Mouse (Mus musculus) limb, embryonic 12.5 days (tissue): ENCODE data around the gene Edf1. TPM values are rescaled to one million over a fixed set of nuclear protein-coding genes. Genes with fewer than 3 reads are reported as not detected.

ENCODE experiments used
- ATAC-seq: fragments of 200-750 bp; cut with Nextera tagmentation; 2 replicates; pipeline ENCODE4 v1.8.0; 2017; ENCODE audit warnings: low read depth, moderate TSS enrichment; ENCODE audit not compliant: insufficient number of reproducible peaks, insufficient read depth, low FRiP score, low TSS enrichment
- H3K27ac ChIP-seq: fragments of 300-500 bp; sonication (generic); 2 replicates; pipeline ENCODE4 v1.5.1; 2016; ENCODE audit warnings: mild to moderate bottlenecking, moderate library complexity
- H3K27me3 ChIP-seq: fragments of 300-500 bp; sonication (generic); 2 replicates; pipeline ENCODE4 v1.6.1; 2016; ENCODE audit warnings: mild to moderate bottlenecking, moderate library complexity
- H3K36me3 ChIP-seq: fragments of 300-500 bp; sonication (generic); 2 replicates; pipeline ENCODE4 v1.6.1; 2016; ENCODE audit warnings: mild to moderate bottlenecking, moderate library complexity
- H3K4me1 ChIP-seq: fragments of 300-500 bp; sonication (generic); replicated peaks from 2 replicates; pipeline ENCODE4 v1.6.1; 2016
- H3K4me2 ChIP-seq: fragments of 300-500 bp; sonication (generic); 2 replicates; pipeline ENCODE4 v1.6.1; 2016; ENCODE audit warnings: mild to moderate bottlenecking, moderate library complexity
- H3K4me3 ChIP-seq: fragments of 300-500 bp; sonication (generic); replicated peaks from 2 replicates; pipeline ENCODE4 v1.5.1; 2016; ENCODE audit warnings: mild to moderate bottlenecking
- H3K9ac ChIP-seq: fragments of 300-500 bp; sonication (generic); replicated peaks from 2 replicates; pipeline ENCODE4 v1.6.1; 2016; ENCODE audit warnings: mild to moderate bottlenecking, moderate library complexity
- H3K9me3 ChIP-seq: fragments of 300-500 bp; sonication (generic); 2 replicates; pipeline ENCODE4 v1.6.1; 2016; ENCODE audit warnings: mild to moderate bottlenecking, moderate library complexity
- WGBS: fragments of 180-500 bp; shearing (Covaris S2); methylation state at CpG from one replicate; pipeline ENCODE4 v1.1.7; 2016; 5-methylcytosine and 5-hydroxymethylcytosine counted together
- polyA plus RNA-seq: library from polyadenylated mRNA; unstranded; fragments of >200 nt; fragmentation: Nextera tagmentation; extraction: Ambion mirVana; gene quantifications from 2 replicates; pipeline ENCODE4 v1.2.1, GENCODE M21; 2016

Gene Edf1
- polyA plus RNA-seq, 1 experiment from 2014 or later: 329 TPM

DNA sequence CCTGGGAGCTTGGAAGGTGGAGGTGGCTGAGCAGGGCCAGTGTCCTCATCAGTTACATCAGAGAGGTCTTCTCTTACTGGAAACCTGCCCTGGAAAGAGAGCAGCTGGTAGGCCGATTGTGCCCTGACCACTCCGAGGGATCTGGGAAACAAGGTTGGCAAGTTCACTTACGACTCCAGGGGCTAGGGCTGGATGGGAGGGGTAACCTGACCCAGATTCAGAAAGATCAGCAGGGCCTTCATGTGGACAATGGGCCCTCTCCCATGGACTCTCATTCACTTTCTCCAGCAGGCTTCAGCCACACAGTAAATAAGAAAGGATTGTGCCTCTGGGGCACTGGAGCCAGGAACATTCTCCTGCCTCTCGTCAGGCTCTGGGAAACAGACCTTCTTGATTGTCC lies 27.2 kb downstream of the Edf1 start:
- peaks cover 15% of the 10 kb centered on the region for H3K27me3 ChIP-seq
- H3K9me3 ChIP-seq: no peaks in the 10 kb centered on the region
- H3K36me3 ChIP-seq: peaks cover 71% of the 10 kb centered on the region
- ATAC-seq: no peak
- peaks cover 33% of the 10 kb centered on the region for H3K4me1 ChIP-seq
- no peak overlapping the region for H3K4me3 ChIP-seq
- 91% methylated on average over 4 of the region's 4 CpGs for WGBS
- H3K4me2 ChIP-seq: no peak overlapping the region
- no peak overlapping the region for H3K27ac ChIP-seq
- H3K9ac ChIP-seq: no peak overlapping the region

DNA sequence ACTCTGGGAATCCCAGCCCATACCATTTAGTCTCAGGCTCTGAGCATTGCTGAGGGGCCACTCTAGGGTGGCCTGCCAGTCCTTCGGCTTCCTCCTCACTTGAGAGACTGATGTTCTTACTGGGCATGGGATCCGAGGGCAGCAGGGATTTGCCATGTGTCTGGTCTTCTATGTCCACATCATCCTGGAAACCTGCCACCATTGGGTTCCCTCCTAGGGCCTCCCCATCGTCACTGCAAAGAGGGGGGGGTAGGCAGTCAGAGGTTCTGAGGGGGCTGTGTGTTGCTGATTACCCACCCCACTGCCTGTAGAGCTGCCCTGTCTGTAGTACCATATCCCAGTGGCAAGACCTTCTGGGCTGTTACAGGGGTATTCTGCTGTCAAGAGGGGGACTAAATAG lies 28.0 kb downstream of the Edf1 start:
- H3K27ac ChIP-seq: no peak overlapping the region
- H3K9ac ChIP-seq: no peak overlapping the region
- H3K36me3 ChIP-seq: peaks cover 78% of the 10 kb centered on the region
- H3K4me2 ChIP-seq: no peak overlapping the region
- peaks cover 28% of the 10 kb centered on the region for H3K4me1 ChIP-seq
- WGBS: 91% methylated on average over 3 of the region's 3 CpGs
- ATAC-seq: no peak
- peaks cover 7% of the 10 kb centered on the region for H3K27me3 ChIP-seq
- no peak overlapping the region for H3K4me3 ChIP-seq
- no peaks in the 10 kb centered on the region for H3K9me3 ChIP-seq

- no peak for ATAC-seq
- Histone ChIP-seq H3K4me3 (no peak overlapping the region), H3K9ac (no peak overlapping the region), H3K4me2 (no peak overlapping the region), H3K27ac (no peak overlapping the region), H3K27me3 (no peaks in the 10 kb centered on the region), H3K36me3 (peaks cover 95% of the 10 kb centered on the region), H3K9me3 (no peaks in the 10 kb centered on the region), H3K4me1 (peaks cover 14% of the 10 kb centered on the region)
- 93% methylated on average over 8 of the region's 8 CpGs for WGBS
Measured at GRCm38 (mm10) chr2:25587290-25587689, 29.6 kb downstream of the Edf1 start.

DNA sequence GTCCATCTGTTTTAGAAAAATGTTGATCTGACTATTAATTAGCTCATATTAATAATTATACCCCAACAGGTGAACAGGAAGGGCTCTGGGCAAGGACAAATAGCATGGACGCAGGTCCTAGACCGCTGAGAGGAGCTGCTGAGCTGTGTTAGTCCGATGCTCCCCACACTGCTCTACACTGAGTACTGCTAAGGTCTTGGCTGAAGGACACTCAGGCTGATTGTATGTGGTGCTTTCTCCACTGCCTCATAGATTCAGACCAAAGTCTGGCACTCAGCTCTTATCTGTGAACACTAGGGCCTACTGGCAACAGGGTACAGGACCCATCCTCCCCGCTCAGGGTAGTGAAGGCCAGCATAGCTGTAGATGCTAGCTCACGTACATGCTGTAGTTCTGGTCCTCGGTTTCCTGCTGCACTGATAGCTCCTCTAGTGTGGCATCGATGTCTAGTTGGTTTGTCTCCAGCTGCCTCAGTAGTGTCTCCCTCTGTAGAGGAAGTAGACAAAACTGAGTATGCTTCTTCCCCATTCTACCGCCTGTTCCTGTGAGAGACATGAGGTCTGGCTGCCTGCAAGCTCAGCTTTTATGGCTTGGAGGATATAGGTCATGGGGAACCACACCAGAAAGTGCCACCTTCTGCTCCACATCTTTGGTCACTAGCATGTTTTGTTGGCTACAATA lies 30.7 kb downstream of the Edf1 start:
- no peaks in the 10 kb centered on the region for H3K9me3 ChIP-seq
- peaks cover 3% of the 10 kb centered on the region; the same call in 1 of the 2 replicates for H3K4me1 ChIP-seq
- no peaks in the 10 kb centered on the region for H3K27me3 ChIP-seq
- peaks cover 98% of the 10 kb centered on the region for H3K36me3 ChIP-seq
- ATAC-seq: no peak
- no peak overlapping the region for H3K27ac ChIP-seq
- H3K9ac ChIP-seq: no peak overlapping the region
- WGBS: 95% methylated on average over 8 of the region's 8 CpGs
- H3K4me3 ChIP-seq: no peak overlapping the region
- H3K4me2 ChIP-seq: no peak overlapping the region

DNA sequence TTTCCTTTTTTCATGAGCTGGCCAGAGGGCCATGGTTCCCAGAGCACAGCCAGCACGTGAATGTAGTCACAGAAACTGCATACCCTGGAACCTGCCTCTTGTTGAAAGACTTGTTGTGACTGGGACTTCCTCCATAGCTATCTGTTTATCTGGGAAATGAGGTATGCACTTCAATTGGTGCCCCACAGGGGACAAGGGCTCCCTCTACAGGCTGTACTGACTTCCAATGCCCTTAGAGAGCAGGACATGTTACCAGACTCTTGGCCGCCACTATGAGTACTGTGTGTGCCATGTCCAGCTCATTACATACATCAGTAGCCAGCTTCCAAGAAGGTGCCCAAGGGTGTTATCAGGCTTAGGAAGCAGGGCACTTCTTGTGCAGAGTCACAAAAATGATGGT lies 34.2 kb downstream of the Edf1 start:
- no peak for ATAC-seq
- WGBS: 95% methylated on average over 2 of the region's 2 CpGs
- Histone ChIP-seq H3K9me3 (no peaks in the 10 kb centered on the region), H3K27ac (no peak overlapping the region), H3K9ac (no peak overlapping the region), H3K27me3 (no peaks in the 10 kb centered on the region), H3K4me1 (no peaks in the 10 kb centered on the region), H3K4me3 (no peak overlapping the region), H3K36me3 (peaks cover 95% of the 10 kb centered on the region), H3K4me2 (no peak overlapping the region)

GRCm38 (mm10) chr2:25596765-25597510 lies 39.3 kb downstream of the Edf1 start:
- H3K36me3 ChIP-seq: peaks cover 95% of the 10 kb centered on the region
- no peak overlapping the region for H3K27ac ChIP-seq
- H3K9ac ChIP-seq: no peak overlapping the region
- no peak for ATAC-seq
- no peaks in the 10 kb centered on the region for H3K4me1 ChIP-seq
- no peak overlapping the region for H3K4me2 ChIP-seq
- 95% methylated on average over 5 of the region's 5 CpGs for WGBS
- no peaks in the 10 kb centered on the region for H3K27me3 ChIP-seq
- H3K4me3 ChIP-seq: no peak overlapping the region
- H3K9me3 ChIP-seq: no peaks in the 10 kb centered on the region

- Histone ChIP-seq H3K27ac (no peak overlapping the region), H3K4me2 (no peak overlapping the region), H3K4me3 (no peak overlapping the region), H3K9me3 (no peaks in the 10 kb centered on the region), H3K27me3 (no peaks in the 10 kb centered on the region), H3K4me1 (no peaks in the 10 kb centered on the region), H3K9ac (no peak overlapping the region), H3K36me3 (peaks cover 95% of the 10 kb centered on the region)
- no peak for ATAC-seq
- WGBS: 91% methylated on average over 1 of the region's 1 CpGs
Measured at GRCm38 (mm10) chr2:25598749-25599148, 41.1 kb downstream of the Edf1 start.

GRCm38 (mm10) chr2:25600037-25600436 lies 42.4 kb downstream of the Edf1 start:
- peaks cover 95% of the 10 kb centered on the region for H3K36me3 ChIP-seq
- no peaks in the 10 kb centered on the region for H3K27me3 ChIP-seq
- WGBS: 86% methylated on average over 2 of the region's 2 CpGs
- no peak overlapping the region for H3K4me3 ChIP-seq
- no peak overlapping the region for H3K27ac ChIP-seq
- ATAC-seq: no peak
- H3K4me1 ChIP-seq: no peaks in the 10 kb centered on the region
- no peak overlapping the region for H3K4me2 ChIP-seq
- H3K9ac ChIP-seq: no peak overlapping the region
- H3K9me3 ChIP-seq: no peaks in the 10 kb centered on the region

GRCm38 (mm10) chr2:25602526-25602925 lies 44.9 kb downstream of the Edf1 start:
- 90% methylated on average over 5 of the region's 5 CpGs for WGBS
- Histone ChIP-seq H3K27ac (no peak overlapping the region), H3K27me3 (no peaks in the 10 kb centered on the region), H3K4me1 (peaks cover 12% of the 10 kb centered on the region), H3K9ac (no peak overlapping the region), H3K9me3 (no peaks in the 10 kb centered on the region), H3K4me3 (no peak overlapping the region), H3K36me3 (peaks cover 70% of the 10 kb centered on the region), H3K4me2 (no peak overlapping the region)
- no peak for ATAC-seq

DNA sequence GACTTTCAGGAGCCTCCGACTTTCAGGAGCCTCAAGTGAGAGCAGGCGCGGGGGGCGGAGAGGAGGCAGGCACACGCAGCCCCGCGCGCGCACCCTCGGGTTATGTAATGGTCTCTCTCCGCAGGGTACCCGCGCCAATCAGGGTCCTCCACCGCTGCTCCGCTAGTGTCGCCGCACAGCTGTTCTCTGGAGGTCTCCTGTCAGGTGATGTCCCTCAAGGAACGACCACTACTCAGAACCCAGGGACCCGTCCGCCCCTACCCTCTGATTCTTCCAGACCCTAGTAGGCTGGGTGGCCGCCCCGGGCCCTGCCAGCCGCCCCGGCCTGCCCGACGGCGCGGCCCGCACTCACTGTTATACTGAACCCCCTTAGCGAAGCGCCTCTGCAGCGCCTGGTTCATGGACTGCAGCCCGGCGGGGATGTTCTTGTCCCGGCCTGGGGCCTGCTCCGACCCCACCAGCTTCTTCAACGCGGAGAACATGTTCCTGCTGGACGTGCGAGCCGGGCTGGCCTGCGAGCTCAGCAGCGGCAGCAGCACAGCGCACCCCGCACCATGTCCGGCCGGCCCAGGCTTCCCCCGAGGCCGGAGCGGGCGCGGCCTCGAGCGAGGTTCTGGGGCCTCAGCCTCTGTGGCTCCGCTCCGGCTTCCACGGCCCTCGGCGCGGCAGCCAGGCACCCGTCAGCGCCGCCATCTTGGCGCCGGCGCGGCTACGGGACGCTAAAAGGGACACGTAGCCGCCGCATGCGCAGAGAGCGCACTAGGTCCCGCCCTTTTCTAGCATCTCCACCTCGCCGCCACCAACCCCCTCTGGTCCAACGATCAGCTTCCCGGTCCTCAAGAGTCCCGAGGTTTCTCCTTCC lies 50.3 kb downstream of the Edf1 start, which contains the start of gene Rabl6:
Rabl6 (minus strand) TSS at position 761 of the 862 bp plus-strand sequence.
- H3K27ac ChIP-seq: peak within 1 kb of the TSS; percentile 95
- peaks cover 17% of the 10 kb centered on the region for H3K4me1 ChIP-seq
- H3K9ac ChIP-seq: peak within 1 kb of the TSS; percentile 94
- peak within 1 kb of the TSS; percentile 97 for H3K4me3 ChIP-seq
- no peaks in the 10 kb centered on the region for H3K9me3 ChIP-seq
- peaks cover 13% of the 10 kb centered on the region for H3K27me3 ChIP-seq
- WGBS: under 1% methylated on average over 80 of the region's 80 CpGs
- peak; percentile 83 for ATAC-seq
- H3K4me2 ChIP-seq: peak within 1 kb of the TSS; percentile 61
- H3K36me3 ChIP-seq: peaks cover 15% of the 10 kb centered on the region

- H3K9ac ChIP-seq: peak overlapping the region; percentile 94
- H3K4me2 ChIP-seq: peak overlapping the region; percentile 61
- peaks cover 17% of the 10 kb centered on the region for H3K4me1 ChIP-seq
- H3K4me3 ChIP-seq: peak overlapping the region; percentile 97
- H3K27me3 ChIP-seq: peaks cover 20% of the 10 kb centered on the region
- peak overlapping the region; percentile 75 for H3K27ac ChIP-seq
- peaks cover 8% of the 10 kb centered on the region for H3K36me3 ChIP-seq
- no peaks in the 10 kb centered on the region for H3K9me3 ChIP-seq
- WGBS: 66% methylated on average over 10 of the region's 10 CpGs
- peak; percentile 27; the same call in 1 of the 2 replicates for ATAC-seq
Measured at GRCm38 (mm10) chr2:25608671-25609070, 51.0 kb downstream of the Edf1 start.
